23 mouse cellular contexts compared by ENCODE assay signal in the genomic region with DNA sequence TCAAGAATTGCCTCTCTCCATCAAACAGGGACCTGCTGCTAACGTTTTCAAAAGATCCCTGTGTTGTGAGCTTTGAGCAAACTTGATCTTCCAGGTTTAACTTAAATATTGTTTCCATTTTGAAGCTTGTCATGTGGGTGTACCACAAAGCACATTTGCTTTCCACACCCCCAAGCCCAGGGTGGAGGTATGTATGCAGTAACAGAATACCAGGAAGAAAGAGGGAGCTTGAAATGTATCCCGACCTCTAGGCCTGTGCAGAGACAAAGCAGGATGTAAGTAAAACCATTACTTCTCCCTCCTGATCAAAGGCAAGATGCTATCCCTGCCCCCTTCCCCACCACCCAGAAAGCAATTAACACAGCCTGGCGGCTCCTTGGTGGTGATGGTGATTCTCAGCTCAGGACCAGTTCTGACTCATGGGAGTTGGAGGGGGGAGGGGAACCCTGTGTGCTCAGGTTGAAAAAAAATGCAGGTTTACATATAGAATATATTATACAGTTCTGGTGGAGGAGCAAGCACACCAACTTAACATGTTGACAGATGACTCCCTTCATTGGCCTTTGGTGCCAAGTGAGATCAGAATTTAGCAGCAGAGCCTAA.
DNase-seq lines count a peak whose midpoint lies in the region; ATAC-seq lines count a peak whose summit lies in the region.
"Had no signal": no experiment of that assay in that cellular context is flagged by ENCODE, and none has a peak within 500 bp of the region (broad histone marks: within the 10 kb centered on the region; RNA-seq: fewer than 3 reads in every experiment).

No protein-coding gene starts in this region.

- ATAC-seq in embryonic facial prominence, embryonic 15.5 days (ENCODE audit: insufficient number of reproducible peaks, low FRiP score, low TSS enrichment, low read depth): peak; percentile 77; the same call in 1 of the 2 replicates
- no peak for ATAC-seq in hindbrain, embryonic 13.5 days (ENCODE audit: low FRiP score)
- no peak for ATAC-seq in heart, embryonic 11.5 days (replicated peaks; ENCODE audit: insufficient number of reproducible peaks, low FRiP score, low TSS enrichment)
- ATAC-seq: forebrain, embryonic 16.5 days; liver, embryonic 12.5 days had no signal

- no peak overlapping the region for H3K9ac ChIP-seq in embryonic facial prominence, embryonic 15.5 days
- no peak overlapping the region for H3K9ac ChIP-seq in hindbrain, embryonic 13.5 days
- no peak overlapping the region for H3K9ac ChIP-seq in heart, embryonic 11.5 days (ENCODE audit: low read depth, low read length)
- H3K9ac ChIP-seq: hindbrain, embryonic 14.5 days; limb, embryonic 13.5 days; liver, embryonic 12.5 days had no signal

- no peaks in the 10 kb centered on the region for H3K36me3 ChIP-seq in embryonic facial prominence, embryonic 15.5 days
- no peaks in the 10 kb centered on the region for H3K36me3 ChIP-seq in hindbrain, embryonic 13.5 days
- no peaks in the 10 kb centered on the region for H3K36me3 ChIP-seq in heart, embryonic 11.5 days (ENCODE audit: control insufficient read depth, insufficient read depth, low read length)
- H3K36me3 ChIP-seq: limb, embryonic 13.5 days; liver, embryonic 12.5 days; midbrain, embryonic 10.5 days had no signal

- WGBS in embryonic facial prominence, embryonic 15.5 days: 28% methylated on average over 3 of the region's 3 CpGs
- WGBS in hindbrain, embryonic 13.5 days: 39% methylated on average over 3 of the region's 3 CpGs
- 43% methylated on average over 3 of the region's 3 CpGs for WGBS in heart, embryonic 11.5 days (ENCODE audit: insufficient replicate concordance)

- H3K27ac ChIP-seq in embryonic facial prominence, embryonic 15.5 days (replicated peaks): no peak overlapping the region
- H3K27ac ChIP-seq in hindbrain, embryonic 13.5 days: no peak overlapping the region
- H3K27ac ChIP-seq in heart, embryonic 11.5 days (ENCODE audit: low read depth, low read length): no peak overlapping the region
- H3K27ac ChIP-seq: heart, adult 2 months; hindbrain, embryonic 14.5 days; limb, embryonic 13.5 days; liver, embryonic 12.5 days; midbrain, embryonic 10.5 days had no signal

- H3K4me3 ChIP-seq in embryonic facial prominence, embryonic 15.5 days (replicated peaks): no peak overlapping the region
- no peak overlapping the region for H3K4me3 ChIP-seq in hindbrain, embryonic 13.5 days
- H3K4me3 ChIP-seq in heart, embryonic 11.5 days (ENCODE audit: low read depth, low read length): no peak overlapping the region
- H3K4me3 ChIP-seq: heart, adult 2 months; limb, embryonic 13.5 days; liver, embryonic 12.5 days; midbrain, embryonic 10.5 days had no signal

- no peaks in the 10 kb centered on the region for H3K27me3 ChIP-seq in embryonic facial prominence, embryonic 15.5 days
- H3K27me3 ChIP-seq in hindbrain, embryonic 13.5 days: no peaks in the 10 kb centered on the region
- no peaks in the 10 kb centered on the region for H3K27me3 ChIP-seq in heart, embryonic 11.5 days (ENCODE audit: control insufficient read depth, insufficient read depth, low read length)
- H3K27me3 ChIP-seq: limb, embryonic 13.5 days; liver, embryonic 12.5 days had no signal

- H3K4me2 ChIP-seq in embryonic facial prominence, embryonic 15.5 days (replicated peaks): no peak overlapping the region
- no peak overlapping the region for H3K4me2 ChIP-seq in hindbrain, embryonic 13.5 days
- H3K4me2 ChIP-seq in heart, embryonic 11.5 days: no peak overlapping the region
- H3K4me2 ChIP-seq: hindbrain, embryonic 14.5 days; limb, embryonic 13.5 days; liver, embryonic 12.5 days had no signal

- DNase-seq in heart, adult 11 months: peak; percentile 36
- no peak for DNase-seq in heart, postnatal 4 days
- peak; percentile 20 for DNase-seq in brain, adult 2 months (ENCODE audit: low read depth, low spot score)
- peak; percentile 2 for DNase-seq in embryo, embryonic 9.5 days (ENCODE audit: extremely low spot score)
- no peak for DNase-seq in cerebellum, adult 11-12 months
- DNase-seq: adrenal gland, postnatal 36 days; cerebellum, adult 18-20 months; cerebellum, postnatal 14 days; gastrocnemius, postnatal 25 days; heart, adult 2 months; kidney, adult 8-10 months; lung, adult 18-20 months; lung, postnatal 10 days; right cerebral cortex, adult 18-20 months; thymus, postnatal 14 days had no signal

- H3K9me3 ChIP-seq in embryonic facial prominence, embryonic 15.5 days (replicated peaks): no peaks in the 10 kb centered on the region
- no peaks in the 10 kb centered on the region for H3K9me3 ChIP-seq in hindbrain, embryonic 13.5 days
- no peaks in the 10 kb centered on the region for H3K9me3 ChIP-seq in heart, embryonic 11.5 days (replicated peaks; ENCODE audit: control insufficient read depth, low read length)
- H3K9me3 ChIP-seq: limb, embryonic 13.5 days; liver, embryonic 12.5 days; midbrain, embryonic 10.5 days had no signal

- peaks cover 21% of the 10 kb centered on the region for H3K4me1 ChIP-seq in embryonic facial prominence, embryonic 15.5 days
- H3K4me1 ChIP-seq in hindbrain, embryonic 13.5 days (replicated peaks): peaks cover 12% of the 10 kb centered on the region
- H3K4me1 ChIP-seq in heart, embryonic 11.5 days (ENCODE audit: control insufficient read depth, insufficient read depth, low read length): peaks cover 8% of the 10 kb centered on the region; the same call in 1 of the 2 replicates
- H3K4me1 ChIP-seq: liver, embryonic 12.5 days had no signal

Comparison
In these comparisons a context has a peak if more than half of its experiments do, and no peak if none do; other contexts are left out.
1. DNase-seq: peak in heart, adult 11 months (single experiment), brain, adult 2 months (single experiment) and embryo, embryonic 9.5 days (single experiment); none in heart, postnatal 4 days (single experiment) and cerebellum, adult 11-12 months (single experiment).